Mouse (Mus musculus): ENCODE results near the gene Cd2. TPM values are rescaled to one million over a fixed set of nuclear protein-coding genes. Genes with fewer than 3 reads are reported as not detected.

Gene Cd2
- polyA plus RNA-seq, 1 experiment from 2014 or later, result 2.5 TPM

DNA sequence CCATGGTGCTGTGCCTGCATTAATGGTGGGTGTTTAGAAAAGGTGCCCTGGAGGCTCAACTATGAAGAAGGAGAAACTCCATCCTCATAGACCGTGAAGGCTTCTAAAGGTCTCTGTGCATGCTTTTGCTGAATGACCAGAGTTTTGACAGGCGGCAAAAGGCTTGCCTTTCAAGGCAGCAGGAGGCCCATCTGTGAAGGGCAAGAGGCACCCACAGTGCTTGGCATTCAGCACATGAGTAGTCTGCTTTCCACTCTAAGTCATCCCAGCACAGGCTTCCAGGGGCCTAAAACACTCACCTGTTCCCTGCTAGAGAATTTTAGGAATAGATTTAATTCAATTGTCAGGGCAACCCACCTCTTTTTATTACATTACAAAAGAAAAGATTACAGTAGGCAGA, 17.3 kb upstream of the Cd2 start:
- Histone ChIP-seq H3K4me3 (ENCODE audit: low read depth, low read length) (no peak overlapping the region), H3K36me3 (replicated peaks; ENCODE audit: insufficient read depth, low read length) (no peaks in the 10 kb centered on the region), H3K27ac (ENCODE audit: low read depth) (no peak overlapping the region), H3K9me3 (ENCODE audit: low read length) (no peaks in the 10 kb centered on the region), H3K4me1 (ENCODE audit: insufficient read depth) (0 out of 2 replicates have a peak, but pooled peaks cover 5% of the 10 kb centered on the region), H3K9ac (replicated peaks) (no peak overlapping the region), H3K27me3 (ENCODE audit: insufficient read depth, low read length) (no peaks in the 10 kb centered on the region), H3K4me2 (ENCODE audit: low read depth, low read length) (no peak overlapping the region)
- WGBS (ENCODE audit: insufficient replicate concordance), result 76% methylated on average over 2 of the region's 2 CpGs
- ATAC-seq (no peak), DNase-seq (no peak)
- no peak for TF ChIP-seq EP300 (IDR thresholded peaks at IDR 0.05; ENCODE audit: low read depth)
- no peak for TF ChIP-seq CTCF (IDR thresholded peaks at IDR 0.05; ENCODE audit: low read depth)

DNA sequence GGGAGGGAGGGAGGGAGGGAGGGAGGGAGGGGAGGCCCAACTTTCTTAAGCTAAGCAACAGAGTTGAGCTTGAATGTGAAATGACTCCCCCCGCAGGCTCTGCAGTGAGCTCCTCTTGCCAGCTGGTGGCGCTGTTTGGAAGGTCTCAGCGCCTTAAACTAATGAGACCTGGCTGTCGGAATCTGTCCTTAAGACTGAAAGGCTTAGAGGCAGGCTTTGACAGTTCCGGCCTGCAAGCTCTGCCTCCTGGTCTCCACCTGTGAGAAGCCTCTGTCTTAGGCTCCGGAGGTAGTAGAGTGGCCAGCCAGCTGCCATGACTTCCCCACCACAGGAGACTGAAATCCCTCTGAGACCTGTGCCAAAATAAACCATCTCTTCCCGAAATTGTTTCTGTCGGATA, 16.4 kb upstream of the Cd2 start:
- Histone ChIP-seq H3K9ac (replicated peaks) (no peak overlapping the region), H3K27me3 (ENCODE audit: insufficient read depth, low read length) (no peaks in the 10 kb centered on the region), H3K4me1 (ENCODE audit: insufficient read depth) (0 out of 2 replicates have a peak, but pooled peaks cover 6% of the 10 kb centered on the region), H3K27ac (ENCODE audit: low read depth) (no peak overlapping the region), H3K9me3 (ENCODE audit: low read length) (no peaks in the 10 kb centered on the region), H3K4me2 (ENCODE audit: low read depth, low read length) (no peak overlapping the region), H3K36me3 (replicated peaks; ENCODE audit: insufficient read depth, low read length) (no peaks in the 10 kb centered on the region), H3K4me3 (ENCODE audit: low read depth, low read length) (no peak overlapping the region)
- ATAC-seq, result no peak
- WGBS (ENCODE audit: insufficient replicate concordance), result 26% methylated on average over 8 of the region's 8 CpGs
- TF ChIP-seq EP300 (IDR thresholded peaks at IDR 0.05; ENCODE audit: low read depth) (no peak), CTCF (IDR thresholded peaks at IDR 0.05; ENCODE audit: low read depth) (peak; percentile 70)
- peak; percentile 73 for DNase-seq

DNA sequence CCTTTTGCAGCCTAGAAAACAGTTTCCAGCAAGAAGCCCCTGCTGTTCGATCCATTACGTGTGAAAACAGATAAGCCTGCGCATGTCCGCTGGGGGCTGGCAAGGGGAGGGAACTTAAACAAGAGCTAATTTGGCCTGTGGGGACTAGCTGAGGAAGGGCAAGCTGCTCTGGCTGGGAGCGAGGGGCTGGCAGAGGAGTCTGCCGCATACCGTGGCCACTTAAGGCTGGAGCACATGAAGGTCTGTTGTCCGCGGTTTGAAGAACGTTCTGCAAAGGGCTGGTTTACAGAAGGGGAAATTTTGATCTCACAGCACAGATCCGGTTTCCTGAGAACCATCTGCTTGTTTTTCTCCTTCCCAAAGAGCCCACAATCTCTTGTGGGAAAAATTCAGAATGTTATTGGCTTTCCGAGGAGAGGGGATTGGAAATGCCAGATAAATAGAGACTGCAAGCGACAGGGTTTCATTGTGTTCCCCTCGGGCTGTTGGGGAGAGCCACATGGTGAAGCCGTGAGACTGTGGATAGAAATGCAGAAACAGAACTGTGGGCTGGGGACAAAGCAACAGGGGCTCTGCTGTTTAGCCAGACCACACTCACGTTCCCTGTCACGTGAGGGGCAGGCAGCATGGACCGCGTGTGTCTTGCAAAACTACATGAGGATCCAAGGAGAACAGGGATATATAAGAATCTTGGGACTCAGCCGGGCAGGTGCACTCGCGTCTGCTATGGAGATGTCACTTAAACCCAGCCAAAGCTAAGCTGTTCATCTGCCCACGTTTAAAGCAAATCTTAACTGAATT, 12.7 kb upstream of the Cd2 start:
- Histone ChIP-seq H3K27me3 (ENCODE audit: insufficient read depth, low read length) (no peaks in the 10 kb centered on the region), H3K4me1 (ENCODE audit: insufficient read depth) (0 out of 2 replicates have a peak, but pooled peaks cover 6% of the 10 kb centered on the region), H3K4me2 (ENCODE audit: low read depth, low read length) (peak overlapping the region; percentile 60), H3K9me3 (ENCODE audit: low read length) (no peaks in the 10 kb centered on the region), H3K36me3 (replicated peaks; ENCODE audit: insufficient read depth, low read length) (no peaks in the 10 kb centered on the region), H3K9ac (replicated peaks) (peak overlapping the region; percentile 19; the same call in 1 of the 2 replicates), H3K27ac (ENCODE audit: low read depth) (no peak overlapping the region), H3K4me3 (ENCODE audit: low read depth, low read length) (no peak overlapping the region)
- ATAC-seq (no peak), DNase-seq (no peak)
- WGBS (ENCODE audit: insufficient replicate concordance), result 19% methylated on average over 23 of the region's 23 CpGs
- TF ChIP-seq CTCF (IDR thresholded peaks at IDR 0.05; ENCODE audit: low read depth) (no peak), EP300 (IDR thresholded peaks at IDR 0.05; ENCODE audit: low read depth) (no peak)

DNA sequence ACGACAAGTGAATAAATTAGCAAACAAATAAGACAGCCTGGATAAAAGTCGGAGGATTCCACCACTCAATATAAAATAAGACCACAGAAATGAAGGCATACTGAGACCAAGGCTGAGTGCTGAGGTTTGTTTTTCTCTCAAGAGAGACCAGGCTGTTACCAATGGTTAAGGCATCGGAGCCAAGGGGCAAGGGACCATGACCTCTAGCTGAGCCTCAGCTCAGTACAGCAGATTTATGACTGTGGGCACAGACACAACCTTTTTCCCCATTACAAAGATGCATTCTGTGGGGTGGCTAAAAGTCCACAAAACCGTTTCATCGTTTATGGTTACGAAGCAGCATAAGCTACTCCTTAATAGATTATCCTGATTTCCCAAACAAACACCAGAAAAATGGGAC, 11.9 kb upstream of the Cd2 start:
- Histone ChIP-seq H3K27me3 (ENCODE audit: insufficient read depth, low read length) (no peaks in the 10 kb centered on the region), H3K9me3 (ENCODE audit: low read length) (no peaks in the 10 kb centered on the region), H3K27ac (ENCODE audit: low read depth) (no peak overlapping the region), H3K9ac (replicated peaks) (no peak overlapping the region), H3K36me3 (replicated peaks; ENCODE audit: insufficient read depth, low read length) (no peaks in the 10 kb centered on the region), H3K4me1 (ENCODE audit: insufficient read depth) (0 out of 2 replicates have a peak, but pooled peaks cover 6% of the 10 kb centered on the region), H3K4me3 (ENCODE audit: low read depth, low read length) (no peak overlapping the region), H3K4me2 (ENCODE audit: low read depth, low read length) (no peak overlapping the region)
- ATAC-seq, result no peak
- no peak for DNase-seq
- TF ChIP-seq EP300 (IDR thresholded peaks at IDR 0.05; ENCODE audit: low read depth) (no peak), CTCF (IDR thresholded peaks at IDR 0.05; ENCODE audit: low read depth) (no peak)
- 62% methylated on average over 6 of the region's 6 CpGs for WGBS (ENCODE audit: insufficient replicate concordance)

DNA sequence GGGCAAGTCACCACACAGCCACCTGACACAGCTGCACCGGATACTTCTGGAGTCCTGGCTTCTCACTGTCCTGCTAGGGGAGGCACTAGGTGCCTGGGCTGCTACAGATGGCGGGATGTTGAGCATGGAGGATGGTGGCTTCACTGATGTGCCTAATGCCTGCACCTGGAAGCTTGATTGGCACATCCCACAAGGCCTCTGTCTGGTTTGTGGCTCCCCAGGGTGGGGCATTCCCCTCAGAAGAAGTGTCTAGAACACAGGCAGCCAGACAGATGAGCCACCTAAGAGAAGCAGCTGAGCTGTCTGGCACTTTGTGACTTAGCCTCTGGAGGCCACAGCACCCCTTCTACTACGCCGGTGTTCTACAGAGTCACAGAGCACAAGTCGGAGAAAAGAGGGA, 9.5 kb upstream of the Cd2 start:
- no peak overlapping the region for H3K27ac ChIP-seq (ENCODE audit: low read depth)
- H3K4me2 ChIP-seq (ENCODE audit: low read depth, low read length), result no peak overlapping the region
- no peaks in the 10 kb centered on the region for H3K27me3 ChIP-seq (ENCODE audit: insufficient read depth, low read length)
- no peak overlapping the region for H3K4me3 ChIP-seq (ENCODE audit: low read depth, low read length)
- no peaks in the 10 kb centered on the region for H3K9me3 ChIP-seq (ENCODE audit: low read length)
- no peaks in the 10 kb centered on the region for H3K36me3 ChIP-seq (replicated peaks; ENCODE audit: insufficient read depth, low read length)
- ATAC-seq (no peak), DNase-seq (no peak)
- WGBS (ENCODE audit: insufficient replicate concordance), result 85% methylated on average over 5 of the region's 5 CpGs
- no peak for TF ChIP-seq EP300 (IDR thresholded peaks at IDR 0.05; ENCODE audit: low read depth)
- TF ChIP-seq CTCF (IDR thresholded peaks at IDR 0.05; ENCODE audit: low read depth), result no peak
- no peak overlapping the region for H3K9ac ChIP-seq (replicated peaks)
- 0 out of 2 replicates have a peak, but pooled peaks cover 6% of the 10 kb centered on the region for H3K4me1 ChIP-seq (ENCODE audit: insufficient read depth)

DNA sequence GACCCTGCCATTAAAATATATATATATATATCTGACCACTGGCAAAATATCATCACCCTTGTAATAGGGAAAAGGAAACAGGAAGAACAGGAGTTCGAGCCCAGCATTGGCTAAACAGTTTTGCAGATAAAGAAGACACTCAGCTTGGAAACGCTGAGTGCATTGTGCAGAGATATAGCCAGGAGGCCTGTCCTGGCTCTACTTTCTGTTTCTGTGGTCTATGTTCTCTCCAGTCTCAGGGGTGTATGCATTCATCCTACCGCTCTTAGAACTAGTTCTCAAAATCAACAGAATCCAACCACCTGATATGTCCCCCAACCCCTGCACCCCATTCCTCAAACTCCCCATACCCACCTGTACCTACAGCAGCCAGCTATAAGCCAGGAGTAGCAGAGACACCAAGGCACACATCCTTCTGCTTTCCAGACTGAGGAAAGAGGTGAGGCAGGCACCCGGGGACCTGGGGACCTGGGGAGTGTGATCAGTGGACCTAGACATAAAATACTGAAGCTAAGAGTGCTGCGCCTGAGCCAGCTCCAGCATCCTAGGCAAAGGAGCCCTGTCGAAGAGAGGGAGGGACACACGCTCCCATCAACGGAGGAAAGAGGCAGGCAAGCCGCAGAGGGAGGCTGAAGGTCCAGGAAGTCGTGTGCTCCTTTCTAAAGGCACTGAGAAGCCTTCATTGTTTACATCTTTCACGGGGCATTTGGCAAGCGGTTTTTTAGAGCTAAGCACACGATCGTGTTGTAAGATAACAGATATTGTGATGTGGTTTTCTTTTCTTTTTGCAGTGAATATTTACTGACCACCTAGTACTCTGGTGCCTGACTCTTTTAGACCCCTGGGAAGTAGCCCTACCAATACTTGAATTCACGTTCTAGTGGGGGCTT, 8.4 kb upstream of the Cd2 start:
- H3K27me3 ChIP-seq (ENCODE audit: insufficient read depth, low read length), result no peaks in the 10 kb centered on the region
- H3K4me2 ChIP-seq (ENCODE audit: low read depth, low read length), result no peak overlapping the region
- H3K4me1 ChIP-seq (ENCODE audit: insufficient read depth), result 0 out of 2 replicates have a peak, but pooled peaks cover 6% of the 10 kb centered on the region
- H3K9me3 ChIP-seq (ENCODE audit: low read length), result no peaks in the 10 kb centered on the region
- no peak overlapping the region for H3K9ac ChIP-seq (replicated peaks)
- H3K36me3 ChIP-seq (replicated peaks; ENCODE audit: insufficient read depth, low read length), result no peaks in the 10 kb centered on the region
- TF ChIP-seq CTCF (IDR thresholded peaks at IDR 0.05; ENCODE audit: low read depth) (no peak), EP300 (IDR thresholded peaks at IDR 0.05; ENCODE audit: low read depth) (no peak)
- H3K4me3 ChIP-seq (ENCODE audit: low read depth, low read length), result no peak overlapping the region
- no peak for DNase-seq
- ATAC-seq, result no peak
- 46% methylated on average over 15 of the region's 15 CpGs for WGBS (ENCODE audit: insufficient replicate concordance)
- H3K27ac ChIP-seq (ENCODE audit: low read depth), result no peak overlapping the region

Data from liver, postnatal 0 days (tissue).